In genomic region chr14:54528446-54529111, GRCm38 (mm10) we compare ENCODE assay signal across 8 mouse cellular contexts. TPM values are rescaled to one million over a fixed set of nuclear protein-coding genes. Genes with fewer than 3 reads are reported as not detected.
A peak's percentile ranks its signal among the peaks of the same experiment; 100 is the strongest.
DNase-seq lines count a peak whose midpoint lies in the region; ATAC-seq lines count a peak whose summit lies in the region.

No protein-coding gene starts in this region.

- H3K27me3 ChIP-seq in intestine, embryonic 14.5 days (replicated peaks; ENCODE audit: control insufficient read depth, insufficient read depth, low read length): no peaks in the 10 kb centered on the region
- H3K27me3 ChIP-seq in midbrain, embryonic 10.5 days (ENCODE audit: low read depth, poor library complexity, severe bottlenecking): no peaks in the 10 kb centered on the region

- H3K27ac ChIP-seq in intestine, embryonic 14.5 days (ENCODE audit: low read depth): no peak overlapping the region
- H3K27ac ChIP-seq in midbrain, embryonic 10.5 days (replicated peaks): no peak overlapping the region; the same call in 1 of the 2 replicates

- no peaks in the 10 kb centered on the region for H3K9me3 ChIP-seq in intestine, embryonic 14.5 days (ENCODE audit: control insufficient read depth, low read length)
- no peaks in the 10 kb centered on the region for H3K9me3 ChIP-seq in midbrain, embryonic 10.5 days (replicated peaks)

- peaks cover 11% of the 10 kb centered on the region for H3K4me1 ChIP-seq in intestine, embryonic 14.5 days (replicated peaks; ENCODE audit: control insufficient read depth, insufficient read depth, low read length)
- H3K4me1 ChIP-seq in midbrain, embryonic 10.5 days: peaks cover 22% of the 10 kb centered on the region

- H3K9ac ChIP-seq in intestine, embryonic 14.5 days (ENCODE audit: low read length): no peak overlapping the region

- H3K4me2 ChIP-seq in intestine, embryonic 14.5 days (ENCODE audit: low read length): peak overlapping the region; percentile 59; the same call in 1 of the 2 replicates

- 17% methylated on average over 17 of the region's 17 CpGs for WGBS in intestine, embryonic 14.5 days
- WGBS in midbrain, embryonic 10.5 days: 11% methylated on average over 17 of the region's 17 CpGs

- peak; percentile 73 for DNase-seq in adipocyte (ENCODE audit: low spot score)
- DNase-seq in embryo, embryonic 10 days (ENCODE audit: low spot score): peak; percentile 91
- peak; percentile 56 for DNase-seq in gastrocnemius, postnatal 25 days
- DNase-seq in intestine, embryonic 14.5 days (ENCODE audit: low spot score): peak; percentile 98
- DNase-seq in left cerebral cortex, postnatal 14 days (ENCODE audit: low spot score in 2 of 2): peak; percentile 82 to 89
- DNase-seq in midbrain, embryonic 10.5 days (ENCODE audit: low spot score): peak; percentile 91
- DNase-seq in right cerebral cortex, postnatal 36 days (ENCODE audit: low spot score in 2 of 2): peak; percentile 61 to 72
- DNase-seq in yolk sac, embryonic 10.5 days (ENCODE audit: low spot score): peak; percentile 79

- H3K36me3 ChIP-seq in intestine, embryonic 14.5 days (ENCODE audit: control insufficient read depth, insufficient read depth, low read length): no peaks in the 10 kb centered on the region
- H3K36me3 ChIP-seq in midbrain, embryonic 10.5 days: no peaks in the 10 kb centered on the region

- H3K4me3 ChIP-seq in intestine, embryonic 14.5 days (ENCODE audit: low read depth, low read length): no peak overlapping the region
- H3K4me3 ChIP-seq in midbrain, embryonic 10.5 days: no peak overlapping the region

- ATAC-seq in intestine, embryonic 14.5 days (replicated peaks; ENCODE audit: low FRiP score, low TSS enrichment, low read depth): peak; percentile 85

- intact Hi-C loops in left cerebral cortex, postnatal 14 days (cut with DNase I): loop anchor here (5.0 kb wide), 2 partner anchors 39 to 114 kb away; partner anchors contain the start of genes Cdh24 and Gm17606

RNA-seq across cellular contexts. Expression of gene Prmt5, which starts 11.3 kb away (rescaled TPM):
- total RNA-seq in gastrocnemius, postnatal 25 days (2021): 10 to 100 TPM; 26.5 to 28.6 TPM
- polyA plus RNA-seq in intestine, embryonic 14.5 days (2014; fragmentation: Nextera tagmentation; extraction: Ambion mirVana): 89.6 and 99.5 TPM in 2 replicates
- total RNA-seq in left cerebral cortex, postnatal 14 days (2021): 10 to 100 TPM; 69.4 to 72.0 TPM
- polyA plus RNA-seq in midbrain, embryonic 10.5 days (2016; fragmentation: Nextera tagmentation; extraction: Ambion mirVana): 148 and 155 TPM in 2 replicates

RNA-seq across cellular contexts. Expression of gene Haus4, which starts 25.8 kb away (rescaled TPM):
- total RNA-seq in gastrocnemius, postnatal 25 days (2021): 1 to 10 TPM; 2.8 to 3.8 TPM
- 57.9 and 58.2 TPM in 2 replicates for polyA plus RNA-seq in intestine, embryonic 14.5 days (2014; fragmentation: Nextera tagmentation; extraction: Ambion mirVana)
- total RNA-seq in left cerebral cortex, postnatal 14 days (2021): 1 to 10 TPM; 2.4 to 4.9 TPM
- 48.0 and 53.8 TPM in 2 replicates for polyA plus RNA-seq in midbrain, embryonic 10.5 days (2016; fragmentation: Nextera tagmentation; extraction: Ambion mirVana)

RNA-seq across cellular contexts. Expression of gene Ajuba, which starts 48.8 kb away (rescaled TPM):
- total RNA-seq in gastrocnemius, postnatal 25 days (2021): 1 to 10 TPM; 2.3 to 2.6 TPM
- polyA plus RNA-seq in intestine, embryonic 14.5 days (2014; fragmentation: Nextera tagmentation; extraction: Ambion mirVana): 14.5 and 19.0 TPM in 2 replicates
- 1 to 10 TPM; 2.7 to 3.1 TPM for total RNA-seq in left cerebral cortex, postnatal 14 days (2021)
- polyA plus RNA-seq in midbrain, embryonic 10.5 days (2016; fragmentation: Nextera tagmentation; extraction: Ambion mirVana): 66.6 and 88.8 TPM in 2 replicates

RNA-seq across cellular contexts. Expression of gene Rem2, which starts 52.7 kb away (rescaled TPM):
- total RNA-seq in gastrocnemius, postnatal 25 days (2021): not detected
- 2.9 and 3.7 TPM in 2 replicates for polyA plus RNA-seq in intestine, embryonic 14.5 days (2014; fragmentation: Nextera tagmentation; extraction: Ambion mirVana)
- total RNA-seq in left cerebral cortex, postnatal 14 days (2021): 1 to 10 TPM; 7.4 to 9.6 TPM
- polyA plus RNA-seq in midbrain, embryonic 10.5 days (2016; fragmentation: Nextera tagmentation; extraction: Ambion mirVana): 18.6 and 29.8 TPM in 2 replicates
